Mouse (Mus musculus) gastrocnemius, postnatal 10 days (tissue): ENCODE data around the gene Smarcad1. TPM values are rescaled to one million over a fixed set of nuclear protein-coding genes. Genes with fewer than 3 reads are reported as not detected.
"Not testable (repeated sequence)": the region's sequence is repeated elsewhere in the genome, so short reads cannot be mapped to it uniquely, and the experiment has no call there.

Source experiments
- DNase-seq: peaks from one replicate; pipeline ENCODE4 v3.0.0; 2021; ENCODE audit warnings: mixed read lengths
- long read RNA-seq, 2 experiments: library from polyadenylated mRNA; stranded (forward); transcript quantifications; one replicate each; pipeline ENCODE4 v2.0.0; 2021
- total RNA-seq, 2 experiments: library from RNA; stranded (reverse); gene quantifications; 2 replicates each; pipeline ENCODE4 v1.2.3; 2021

The Smarcad1 gene
- 10 to 100 TPM; 17.2 to 24.7 TPM for total RNA-seq
- long read RNA-seq, experiment 1, full-length matches to known transcripts, result 4 of 6 reads
- long read RNA-seq, experiment 1, partial matches to known transcripts, result 2 of 6 reads
- long read RNA-seq, experiment 1, other reads (novel, unspliced or antisense), result 0 of 6 reads
- long read RNA-seq, experiment 2, full-length matches to known transcripts, result 5 of 9 reads
- long read RNA-seq, experiment 2, partial matches to known transcripts, result 1 of 9 reads
- long read RNA-seq, experiment 2, other reads (novel, unspliced or antisense), result 3 of 9 reads

DNA sequence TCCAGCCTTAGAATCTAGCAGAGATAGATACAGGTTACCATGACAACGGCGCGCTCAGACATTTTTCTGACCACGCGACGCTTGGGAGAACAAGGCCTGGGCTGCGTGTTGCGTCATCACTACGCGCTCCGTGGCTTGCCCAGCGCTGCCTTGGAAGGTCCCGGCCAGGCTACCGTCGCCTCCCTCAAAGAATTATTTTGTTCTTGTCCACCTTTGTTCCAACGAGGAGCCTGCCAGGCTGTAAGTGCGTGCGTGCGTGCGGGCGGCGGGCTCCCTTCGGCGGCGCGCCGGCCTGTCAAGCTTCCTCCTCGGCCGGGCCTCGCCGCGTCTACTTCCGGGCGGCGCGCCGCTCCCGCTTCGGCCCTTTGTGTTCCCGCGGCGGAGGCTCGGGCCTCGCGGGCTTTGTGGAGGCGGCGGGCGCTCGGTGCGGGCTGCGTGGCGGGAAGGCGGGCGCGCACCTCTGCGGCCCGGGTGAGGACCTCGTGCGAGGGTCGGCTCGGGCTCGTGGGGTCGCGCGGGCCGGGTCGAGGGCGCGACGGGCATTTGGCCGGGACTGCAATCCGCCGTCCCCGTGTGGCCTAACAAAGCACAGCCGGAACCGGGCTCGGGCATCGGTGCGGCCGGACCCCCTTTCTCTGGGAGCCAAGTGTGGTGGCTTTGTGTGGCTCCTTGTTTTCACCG, at the start of gene Smarcad1:
Gene Smarcad1 (plus strand): TSS at position 93 of the 681 bp plus-strand sequence.
- peak; percentile 85 for DNase-seq

- no peak for DNase-seq
Measured at GRCm38 (mm10) chr6:64996824-64997421, 45.5 kb upstream of the Smarcad1 start.

DNA sequence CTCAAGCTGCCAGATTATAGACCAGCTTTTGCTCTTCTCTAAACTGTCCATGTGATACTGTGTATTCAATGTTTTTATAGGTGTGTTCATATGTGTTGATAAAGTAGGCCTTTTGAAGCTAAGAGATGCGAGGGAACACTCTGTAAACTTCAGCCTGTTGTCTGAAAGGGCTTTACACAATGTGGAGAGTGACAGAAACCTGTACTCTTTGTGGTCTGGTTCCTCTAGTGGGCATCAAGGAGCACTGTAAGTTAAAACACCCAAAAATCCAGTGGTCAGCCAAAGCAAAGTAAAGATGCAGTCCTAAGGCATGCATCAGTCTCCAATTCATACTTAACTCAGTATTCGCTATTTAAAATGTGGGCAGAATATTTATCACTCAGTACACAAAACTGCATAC, 44.6 kb upstream of the Smarcad1 start:
- DNase-seq, result no peak

DNA sequence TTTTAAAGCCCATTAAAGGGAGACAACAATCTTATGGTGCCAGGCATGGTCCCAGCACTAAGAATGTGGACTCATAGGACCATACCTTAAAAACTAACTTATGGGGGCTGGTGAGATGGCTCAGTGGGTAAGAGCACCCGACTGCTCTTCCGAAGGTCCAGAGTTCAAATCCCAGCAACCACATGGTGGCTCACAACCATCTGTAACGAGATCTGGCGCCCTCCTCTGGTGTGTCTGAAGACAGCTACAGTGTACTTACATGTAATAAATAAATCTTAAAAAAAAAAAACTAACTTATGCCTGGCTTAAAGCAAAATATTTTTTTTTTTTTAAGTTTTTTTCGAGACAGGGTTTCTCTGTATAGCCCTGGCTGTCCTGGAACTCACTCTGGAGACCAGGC, 41.6 kb upstream of the Smarcad1 start:
- DNase-seq, result not testable (repeated sequence)

DNA sequence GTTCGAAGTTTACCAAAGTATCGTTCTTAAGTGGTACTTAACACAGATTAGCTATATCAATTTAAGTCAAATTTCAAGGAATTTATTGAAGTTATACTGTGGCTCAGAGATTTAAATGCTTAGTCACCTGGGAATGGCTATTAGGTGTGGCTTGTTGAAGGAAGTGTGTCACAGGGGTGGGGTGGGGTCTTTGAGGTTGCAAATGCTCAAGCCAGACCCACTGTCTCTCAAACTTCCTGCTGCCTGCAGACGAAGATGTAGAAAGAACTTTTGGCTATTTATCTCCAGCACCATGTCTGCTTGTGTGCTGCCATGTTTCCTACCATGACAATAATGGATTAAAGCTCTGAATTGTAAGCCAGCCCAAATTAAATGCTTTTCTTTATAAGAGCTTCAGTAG, 40.2 kb upstream of the Smarcad1 start:
- no peak for DNase-seq

DNA sequence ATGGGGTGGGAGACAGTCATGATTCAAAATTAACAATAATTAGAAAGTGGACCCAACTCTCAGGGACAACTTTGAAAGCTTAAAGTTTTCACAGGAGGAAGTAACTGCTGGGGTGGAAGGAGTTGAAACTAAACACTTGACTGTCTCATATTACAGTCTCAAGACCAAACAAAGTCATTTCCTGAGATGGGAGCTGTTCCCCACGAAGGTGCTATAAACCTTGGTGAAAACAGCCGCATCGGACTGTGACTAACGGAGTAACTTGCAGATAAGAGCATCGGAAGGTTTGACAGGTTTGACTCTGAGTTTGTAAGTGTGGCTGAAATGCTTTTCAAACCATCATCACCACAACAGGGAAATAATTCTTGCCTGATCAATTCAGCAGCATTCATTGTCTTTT, 33.5 kb upstream of the Smarcad1 start:
- DNase-seq, result no peak

DNA sequence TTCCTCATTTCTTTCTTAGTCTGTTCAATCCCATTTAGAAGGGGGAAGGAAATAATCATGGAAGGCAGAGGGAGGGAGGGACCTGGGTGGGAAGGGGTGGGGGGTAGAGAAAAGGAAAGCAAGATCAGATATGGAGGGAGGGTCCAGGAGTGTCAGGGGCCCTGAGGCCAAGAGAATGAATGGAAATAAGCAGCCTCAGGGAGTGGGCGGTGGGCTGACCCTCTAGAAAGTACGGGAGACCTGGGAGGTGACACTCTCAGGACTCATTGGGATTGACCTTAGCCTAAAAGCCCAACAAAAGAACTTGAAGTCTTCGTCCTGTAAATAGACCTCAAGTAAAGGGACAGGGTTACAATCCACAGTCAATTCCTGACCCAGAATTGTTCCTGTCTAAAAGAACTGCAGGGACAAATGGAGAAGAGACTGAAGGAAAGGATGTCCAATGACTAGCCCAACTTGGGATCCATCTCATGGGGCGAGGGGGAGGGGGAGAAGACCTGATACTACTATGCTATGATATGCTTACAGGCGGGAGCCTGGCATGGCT, 30.9 kb upstream of the Smarcad1 start:
- DNase-seq, result no peak

GRCm38 (mm10) chr6:65012142-65012541, 30.2 kb upstream of the Smarcad1 start:
- DNase-seq, result no peak

GRCm38 (mm10) chr6:65017566-65017965, 24.8 kb upstream of the Smarcad1 start:
- no peak for DNase-seq

- not testable (repeated sequence) for DNase-seq
Measured at GRCm38 (mm10) chr6:65018966-65019365, 23.4 kb upstream of the Smarcad1 start.

GRCm38 (mm10) chr6:65021883-65022282, 20.5 kb upstream of the Smarcad1 start:
- DNase-seq, result no peak

DNA sequence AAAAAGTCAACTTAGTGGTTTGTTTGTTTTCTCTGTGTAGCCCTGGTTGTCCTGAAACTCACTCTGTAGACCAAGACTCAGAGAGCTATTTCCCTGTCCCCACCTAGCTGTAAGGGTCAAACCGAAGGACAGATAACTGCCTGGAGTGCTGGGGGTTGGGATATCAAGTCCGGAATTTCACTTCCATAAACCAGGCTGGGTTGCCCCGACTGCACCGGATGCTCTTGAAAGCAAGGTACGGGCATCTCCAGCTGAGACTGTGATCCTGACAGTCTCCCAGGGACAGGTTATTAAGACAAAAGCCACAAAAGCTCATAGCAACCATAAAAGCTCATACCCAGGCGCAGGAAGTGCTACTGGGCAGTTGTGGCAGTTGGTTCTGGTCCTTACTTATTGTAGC, 19.3 kb upstream of the Smarcad1 start:
- no peak for DNase-seq

DNA sequence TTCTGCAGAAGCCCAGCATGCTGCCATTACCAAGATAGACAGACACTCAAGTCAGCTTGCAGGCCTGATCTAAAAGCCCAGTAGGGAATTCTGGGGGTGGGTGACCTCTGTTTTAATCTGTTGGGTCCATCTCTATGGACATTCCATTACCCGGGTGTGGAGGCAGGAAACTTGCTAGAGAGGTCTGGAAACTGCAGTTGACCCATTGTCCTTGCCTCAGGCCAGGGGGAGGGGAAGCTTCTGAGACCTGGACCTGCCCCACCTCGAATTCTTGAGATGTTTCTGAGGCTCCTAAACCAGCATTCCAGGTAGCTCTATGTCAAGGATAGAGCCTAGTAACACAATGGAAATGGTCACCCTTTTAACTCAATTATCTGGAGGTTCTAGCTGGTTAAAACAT, 17.7 kb upstream of the Smarcad1 start:
- DNase-seq, result no peak

GRCm38 (mm10) chr6:65025130-65025529, 17.3 kb upstream of the Smarcad1 start:
- DNase-seq, result no peak

- DNase-seq, result no peak
Measured at GRCm38 (mm10) chr6:65034661-65035060, 7.7 kb upstream of the Smarcad1 start.

DNA sequence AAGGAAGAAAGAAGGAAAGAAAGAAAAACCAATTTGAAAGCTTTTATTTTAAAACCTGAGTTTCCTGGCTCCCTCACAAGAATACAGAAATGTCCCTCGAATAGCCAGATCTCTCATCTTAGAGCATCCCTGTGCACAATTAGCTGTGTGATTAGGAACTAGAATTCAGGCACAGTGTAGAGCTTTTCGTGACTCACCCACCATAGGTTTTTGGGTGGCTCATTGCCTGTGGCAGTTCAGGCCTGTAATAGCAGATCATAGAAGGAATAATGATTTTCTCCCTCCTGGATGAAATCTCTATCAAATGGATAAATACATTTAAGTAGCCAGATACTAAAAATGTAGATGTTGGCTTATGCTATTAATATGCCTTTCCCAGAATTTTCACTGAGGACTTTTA, 6.9 kb upstream of the Smarcad1 start:
- no peak for DNase-seq

DNA sequence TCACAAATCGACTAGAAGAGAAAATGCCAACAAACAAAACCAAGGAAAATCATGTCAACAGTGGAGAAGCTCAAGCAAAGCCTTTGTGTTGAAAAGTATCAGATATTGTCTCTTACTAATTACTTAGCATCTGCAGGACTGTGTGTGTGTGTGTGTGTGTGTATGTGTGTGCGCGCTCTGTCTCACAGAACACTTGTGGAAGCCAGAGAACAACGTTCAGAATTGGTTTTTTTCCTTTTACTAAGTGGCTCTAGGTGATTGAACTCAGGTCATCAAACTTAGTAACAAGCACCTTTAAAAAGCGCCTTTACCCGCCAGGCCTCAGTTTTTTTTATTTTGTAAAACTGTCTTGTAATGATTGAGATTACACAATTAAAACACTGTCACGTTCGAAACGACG, 451 bp upstream of the Smarcad1 start:
- no peak for DNase-seq

DNA sequence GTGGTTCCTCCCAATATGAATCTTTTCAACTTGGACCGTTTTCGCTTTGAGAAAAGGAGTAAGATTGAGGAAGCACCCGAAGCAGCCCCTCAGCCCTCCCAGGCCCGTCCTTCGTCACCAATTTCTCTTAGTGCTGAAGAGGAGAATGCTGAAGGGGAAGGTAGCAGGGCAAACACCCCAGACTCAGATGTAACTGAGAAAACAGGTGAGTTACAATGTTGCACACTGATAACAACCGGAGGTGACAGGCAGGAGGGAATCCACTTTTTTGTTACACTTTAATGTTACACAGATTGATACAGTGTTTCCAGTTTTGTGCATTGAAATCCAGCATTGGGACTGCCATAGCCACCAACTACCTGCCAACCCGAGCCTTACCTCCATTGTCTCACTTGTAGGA, 858 bp downstream of the Smarcad1 start:
- no peak for DNase-seq

DNA sequence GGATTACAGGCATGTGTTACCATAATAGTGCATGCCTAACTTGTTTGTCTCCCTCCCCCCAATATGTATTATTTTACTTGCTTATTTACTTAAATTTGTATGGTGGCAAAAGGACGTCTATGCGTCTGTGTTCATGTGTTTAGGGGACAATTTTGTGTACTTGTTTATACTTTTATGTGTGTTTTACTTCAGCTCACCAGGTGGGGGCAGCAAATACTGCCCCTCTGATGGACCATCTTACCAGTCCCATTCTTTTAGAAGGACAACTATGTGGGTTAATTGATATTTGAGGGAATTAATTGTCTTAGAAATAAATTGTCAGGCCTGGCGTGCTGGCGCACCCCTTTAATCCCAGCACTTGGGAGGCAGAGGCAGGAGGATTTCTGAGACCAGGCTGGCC, 6.7 kb downstream of the Smarcad1 start:
- DNase-seq, result no peak

- DNase-seq, result no peak
Measured at GRCm38 (mm10) chr6:65056620-65057019, 14.2 kb downstream of the Smarcad1 start.

- not testable (repeated sequence) for DNase-seq
Measured at GRCm38 (mm10) chr6:65057137-65057536, 14.8 kb downstream of the Smarcad1 start.

- no peak for DNase-seq
Measured at GRCm38 (mm10) chr6:65061049-65061448, 18.7 kb downstream of the Smarcad1 start.

DNA sequence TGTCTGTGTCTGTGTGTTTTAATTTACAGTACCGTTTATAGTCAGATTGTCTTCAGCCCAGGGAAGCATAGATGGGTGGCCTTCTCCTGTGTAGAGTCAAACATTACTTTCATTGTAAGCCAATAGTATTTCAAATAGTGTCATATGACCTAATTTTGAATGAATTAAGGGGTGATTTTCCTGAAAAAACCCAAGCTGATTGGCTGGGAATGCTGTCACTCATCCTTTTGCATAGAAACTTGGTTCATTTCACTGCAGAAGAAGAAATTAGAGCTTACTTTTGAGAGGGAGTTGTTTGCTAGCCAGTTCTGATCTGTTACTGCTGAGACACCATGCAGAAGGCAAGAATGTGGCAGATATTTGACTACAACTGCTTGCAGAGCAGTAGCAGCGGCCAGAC, 32.8 kb downstream of the Smarcad1 start:
- no peak for DNase-seq
